Mouse (Mus musculus) ovary, postnatal 14 days (tissue): ENCODE measurements around the gene Mapk10.

Experiments used
- DNase-seq: peaks from one replicate; pipeline ENCODE4 v3.0.0; 2022; ENCODE audit warnings: low spot score

Gene Mapk10

DNA sequence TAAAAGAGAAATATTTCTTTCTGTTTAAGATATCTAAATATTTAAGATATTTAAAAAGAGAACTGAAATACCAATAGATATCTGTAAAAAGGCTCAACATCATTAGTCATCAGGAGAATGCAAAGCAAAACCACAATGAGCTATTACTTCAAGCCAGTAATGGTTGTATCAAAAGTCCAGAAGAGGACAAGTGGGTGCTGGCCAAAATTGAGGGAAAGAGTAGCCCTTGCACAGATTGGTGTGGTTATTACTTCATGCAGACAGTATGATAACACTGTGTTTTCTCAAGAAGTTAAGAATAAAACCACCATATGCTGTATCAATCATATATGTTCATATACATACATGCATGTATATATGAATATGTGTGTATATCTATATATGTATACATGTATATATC lies 353.1 kb downstream of the Mapk10 start:
- no peak for DNase-seq
